Mouse (Mus musculus): ENCODE data around the gene Smyd5. TPM values are rescaled to one million over a fixed set of nuclear protein-coding genes. Genes with fewer than 3 reads are reported as not detected.

The Smyd5 gene
- polyA plus RNA-seq, 1 experiment from 2014 or later, result 68.3 TPM

- Histone ChIP-seq H3K4me3 (ENCODE audit: low read depth, low read length) (no peak overlapping the region), H3K9ac (no peak overlapping the region), H3K4me2 (no peak overlapping the region), H3K27ac (ENCODE audit: low read depth) (no peak overlapping the region), H3K36me3 (ENCODE audit: insufficient read depth) (no peaks in the 10 kb centered on the region), H3K27me3 (ENCODE audit: insufficient read depth, low read length) (peaks cover 11% of the 10 kb centered on the region; the same call in 1 of the 2 replicates), H3K9me3 (ENCODE audit: low read depth, low read length) (no peaks in the 10 kb centered on the region), H3K4me1 (ENCODE audit: insufficient read depth) (no peaks in the 10 kb centered on the region)
- DNase-seq (peak; percentile 28), ATAC-seq (ENCODE audit: insufficient read depth) (no peak)
- 26% methylated on average over 10 of the region's 10 CpGs for WGBS
- TF ChIP-seq CTCF (IDR thresholded peaks at IDR 0.05; ENCODE audit: low read depth), result peak; percentile 56
These were observed 45.7 kb downstream of the Smyd5 start for GRCm38 (mm10) chr6:85477366-85477917.

- DNase-seq (no peak), ATAC-seq (ENCODE audit: insufficient read depth) (no peak)
- Histone ChIP-seq H3K9me3 (ENCODE audit: low read depth, low read length) (no peaks in the 10 kb centered on the region), H3K4me1 (ENCODE audit: insufficient read depth) (no peaks in the 10 kb centered on the region), H3K27me3 (ENCODE audit: insufficient read depth, low read length) (peaks cover 17% of the 10 kb centered on the region), H3K4me2 (no peak overlapping the region), H3K4me3 (ENCODE audit: low read depth, low read length) (no peak overlapping the region), H3K36me3 (ENCODE audit: insufficient read depth) (no peaks in the 10 kb centered on the region), H3K27ac (ENCODE audit: low read depth) (no peak overlapping the region), H3K9ac (no peak overlapping the region)
- 38% methylated on average over 14 of the region's 14 CpGs for WGBS
- no peak for TF ChIP-seq CTCF (IDR thresholded peaks at IDR 0.05; ENCODE audit: low read depth)
These were observed 46.6 kb downstream of the Smyd5 start for GRCm38 (mm10) chr6:85478416-85478815.

GRCm38 (mm10) chr6:85479979-85480378 is 48.2 kb downstream of the Smyd5 start:
- Histone ChIP-seq H3K9ac (no peak overlapping the region), H3K9me3 (ENCODE audit: low read depth, low read length) (no peaks in the 10 kb centered on the region), H3K27me3 (ENCODE audit: insufficient read depth, low read length) (peaks cover 32% of the 10 kb centered on the region), H3K4me3 (ENCODE audit: low read depth, low read length) (no peak overlapping the region), H3K4me1 (ENCODE audit: insufficient read depth) (no peaks in the 10 kb centered on the region), H3K36me3 (ENCODE audit: insufficient read depth) (no peaks in the 10 kb centered on the region), H3K27ac (ENCODE audit: low read depth) (no peak overlapping the region), H3K4me2 (no peak overlapping the region)
- ATAC-seq (ENCODE audit: insufficient read depth) (no peak), DNase-seq (no peak)
- TF ChIP-seq CTCF (IDR thresholded peaks at IDR 0.05; ENCODE audit: low read depth), result no peak
- 81% methylated on average over 5 of the region's 5 CpGs for WGBS

GRCm38 (mm10) chr6:85480685-85481084 is 48.9 kb downstream of the Smyd5 start:
- Histone ChIP-seq H3K27ac (ENCODE audit: low read depth) (no peak overlapping the region), H3K36me3 (ENCODE audit: insufficient read depth) (no peaks in the 10 kb centered on the region), H3K9ac (no peak overlapping the region), H3K4me3 (ENCODE audit: low read depth, low read length) (no peak overlapping the region), H3K4me2 (no peak overlapping the region), H3K4me1 (ENCODE audit: insufficient read depth) (no peaks in the 10 kb centered on the region), H3K27me3 (ENCODE audit: insufficient read depth, low read length) (peaks cover 39% of the 10 kb centered on the region), H3K9me3 (ENCODE audit: low read depth, low read length) (no peaks in the 10 kb centered on the region)
- DNase-seq, result no peak
- TF ChIP-seq CTCF (IDR thresholded peaks at IDR 0.05; ENCODE audit: low read depth), result no peak
- ATAC-seq (ENCODE audit: insufficient read depth), result no peak
- WGBS, result 61% methylated on average over 16 of the region's 16 CpGs

- Histone ChIP-seq H3K9me3 (ENCODE audit: low read depth, low read length) (no peaks in the 10 kb centered on the region), H3K4me2 (peak overlapping the region; percentile 55), H3K36me3 (ENCODE audit: insufficient read depth) (no peaks in the 10 kb centered on the region), H3K4me1 (ENCODE audit: insufficient read depth) (no peaks in the 10 kb centered on the region), H3K4me3 (ENCODE audit: low read depth, low read length) (peak overlapping the region; percentile 31), H3K27me3 (ENCODE audit: insufficient read depth, low read length) (peaks cover 35% of the 10 kb centered on the region), H3K27ac (ENCODE audit: low read depth) (no peak overlapping the region), H3K9ac (no peak overlapping the region)
- ATAC-seq (ENCODE audit: insufficient read depth) (peak; percentile 58; the same call in 1 of the 2 replicates), DNase-seq (peak; percentile 48)
- no peak for TF ChIP-seq CTCF (IDR thresholded peaks at IDR 0.05; ENCODE audit: low read depth)
- 2% methylated on average over 87 of the region's 92 CpGs for WGBS
These were observed 52.3 kb downstream of the Smyd5 start for GRCm38 (mm10) chr6:85483843-85484721.

DNA sequence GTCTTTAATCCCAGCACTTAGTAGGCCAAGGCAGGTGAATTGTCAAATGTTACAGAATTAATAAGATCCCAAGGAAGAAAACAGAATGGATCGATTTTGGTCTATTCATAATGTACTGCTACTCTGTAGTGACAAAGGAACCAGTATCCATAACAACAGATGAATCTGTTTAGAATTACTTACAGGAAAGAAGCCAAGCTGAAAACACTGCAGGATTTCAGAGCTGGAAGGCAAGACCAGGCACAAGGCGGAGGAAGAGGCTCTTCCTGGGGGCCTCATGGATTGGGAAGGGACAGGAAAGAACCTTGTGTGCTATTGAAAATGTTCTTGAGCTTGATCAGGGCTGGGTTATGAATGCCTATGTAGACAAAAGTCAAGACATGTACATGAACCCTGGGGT is 53.9 kb downstream of the Smyd5 start:
- Histone ChIP-seq H3K4me1 (ENCODE audit: insufficient read depth) (no peaks in the 10 kb centered on the region), H3K36me3 (ENCODE audit: insufficient read depth) (no peaks in the 10 kb centered on the region), H3K9ac (no peak overlapping the region), H3K4me2 (no peak overlapping the region), H3K27me3 (ENCODE audit: insufficient read depth, low read length) (peaks cover 35% of the 10 kb centered on the region), H3K27ac (ENCODE audit: low read depth) (no peak overlapping the region), H3K9me3 (ENCODE audit: low read depth, low read length) (no peaks in the 10 kb centered on the region), H3K4me3 (ENCODE audit: low read depth, low read length) (no peak overlapping the region)
- 65% methylated on average over 2 of the region's 2 CpGs for WGBS
- ATAC-seq (ENCODE audit: insufficient read depth) (no peak), DNase-seq (no peak)
- no peak for TF ChIP-seq CTCF (IDR thresholded peaks at IDR 0.05; ENCODE audit: low read depth)

DNA sequence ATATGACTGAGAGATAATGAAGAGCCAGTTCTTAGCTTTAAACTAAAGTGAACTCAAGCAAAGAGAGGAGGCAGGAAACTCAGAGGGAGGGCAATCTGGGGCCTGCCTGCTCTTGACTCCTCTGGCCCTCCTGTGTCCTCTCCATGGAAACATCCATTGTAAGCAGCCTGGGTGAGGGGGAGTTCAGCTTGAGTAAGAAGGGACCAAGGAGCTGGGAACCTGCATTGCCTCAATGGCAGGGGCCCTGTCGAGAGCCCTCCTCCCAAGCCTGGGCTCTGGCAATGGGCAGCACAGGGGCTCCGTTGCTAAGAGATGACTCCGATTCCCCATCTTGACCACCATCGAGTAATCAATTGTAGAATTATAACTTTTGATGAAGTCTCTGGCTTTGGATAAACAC is 56.7 kb downstream of the Smyd5 start:
- no peak overlapping the region for H3K4me2 ChIP-seq
- no peaks in the 10 kb centered on the region for H3K36me3 ChIP-seq (ENCODE audit: insufficient read depth)
- no peak for TF ChIP-seq CTCF (IDR thresholded peaks at IDR 0.05; ENCODE audit: low read depth)
- H3K9me3 ChIP-seq (ENCODE audit: low read depth, low read length), result no peaks in the 10 kb centered on the region
- no peak overlapping the region for H3K27ac ChIP-seq (ENCODE audit: low read depth)
- H3K9ac ChIP-seq, result no peak overlapping the region
- no peak for DNase-seq
- ATAC-seq (ENCODE audit: insufficient read depth), result no peak
- no peak overlapping the region for H3K4me3 ChIP-seq (ENCODE audit: low read depth, low read length)
- no peaks in the 10 kb centered on the region for H3K4me1 ChIP-seq (ENCODE audit: insufficient read depth)
- peaks cover 28% of the 10 kb centered on the region for H3K27me3 ChIP-seq (ENCODE audit: insufficient read depth, low read length)
- 78% methylated on average over 4 of the region's 4 CpGs for WGBS

Data from lung, embryonic 14.5 days (tissue).